Mouse (Mus musculus) G1E-ER4 (cell line): ENCODE measurements around the gene Lag3. TPM values are rescaled to one million over a fixed set of nuclear protein-coding genes. Genes with fewer than 3 reads are reported as not detected.

Experiments
- GATA1 ChIP-seq: IDR thresholded peaks from one replicate; pipeline ENCODE4 v1.8.0; 2012; ENCODE audit warnings: low read length, inconsistent platforms
- polyA plus RNA-seq: library from polyadenylated mRNA; stranded (reverse); fragments of >175 nt; gene quantifications from 2 replicates; pipeline ENCODE4 v1.2.3, GENCODE M21; 2012

The Lag3 gene
- polyA plus RNA-seq, 1 experiment: not detected

GRCm38 (mm10) chr6:124930231-124930630 is 18.7 kb upstream of the Lag3 start:
- TF ChIP-seq GATA1: no peak

- TF ChIP-seq GATA1: no peak
Observed at GRCm38 (mm10) chr6:124925941-124926340, 14.4 kb upstream of the Lag3 start.

GRCm38 (mm10) chr6:124925173-124925793 is 13.8 kb upstream of the Lag3 start:
- TF ChIP-seq GATA1: no peak

- TF ChIP-seq GATA1: no peak
Observed at GRCm38 (mm10) chr6:124921539-124921938, 10.0 kb upstream of the Lag3 start.

GRCm38 (mm10) chr6:124920318-124921085 is 9.0 kb upstream of the Lag3 start:
- no peak for TF ChIP-seq GATA1

GRCm38 (mm10) chr6:124919695-124920317 is 8.3 kb upstream of the Lag3 start, which contains the start of gene Ptms:
Gene Ptms, minus strand, starts transcription at chr6:124920103.
- TF ChIP-seq GATA1: no peak

GRCm38 (mm10) chr6:124918890-124919627 is 7.6 kb upstream of the Lag3 start:
- no peak for TF ChIP-seq GATA1

GRCm38 (mm10) chr6:124918331-124918690 is 6.8 kb upstream of the Lag3 start:
- TF ChIP-seq GATA1: no peak

- no peak for TF ChIP-seq GATA1
Observed at GRCm38 (mm10) chr6:124917518-124918330, 6.2 kb upstream of the Lag3 start.

- TF ChIP-seq GATA1: no peak
Observed at GRCm38 (mm10) chr6:124916695-124917517, 5.4 kb upstream of the Lag3 start.

GRCm38 (mm10) chr6:124915942-124916694 is 4.6 kb upstream of the Lag3 start:
- TF ChIP-seq GATA1: no peak

- no peak for TF ChIP-seq GATA1
Observed at GRCm38 (mm10) chr6:124915160-124915941, 3.8 kb upstream of the Lag3 start.

GRCm38 (mm10) chr6:124914511-124914910 is 3.0 kb upstream of the Lag3 start:
- TF ChIP-seq GATA1: no peak
